Mouse (Mus musculus): ENCODE measurements around the gene Slc6a8. TPM values are rescaled to one million over a fixed set of nuclear protein-coding genes. Genes with fewer than 3 reads are reported as not detected.

Gene Slc6a8
- polyA plus RNA-seq, 1 experiment from 2014 or later = 7.5 TPM

DNA sequence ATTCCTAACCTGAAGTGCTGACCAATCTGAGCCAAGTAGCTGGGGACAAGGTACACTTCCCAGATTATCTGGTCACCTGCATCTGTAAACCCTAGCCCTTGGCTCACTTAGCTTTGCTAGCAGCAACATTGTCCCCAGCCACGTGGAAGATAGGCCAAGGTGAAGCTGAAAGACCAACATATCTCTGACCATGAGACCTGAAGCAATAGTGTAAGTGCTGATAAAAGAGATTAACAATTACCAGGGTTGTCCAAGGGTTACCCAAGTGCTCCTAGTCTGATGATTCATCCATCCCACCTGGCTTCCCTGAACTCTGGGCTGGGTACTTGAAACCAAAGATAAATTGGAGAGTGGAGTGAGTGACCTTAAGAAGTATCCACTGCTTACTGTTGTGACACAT is 58.0 kb downstream of the Slc6a8 start:
- Histone ChIP-seq H3K9me3 (replicated peaks) (no peaks in the 10 kb centered on the region), H3K4me1 (replicated peaks) (no peaks in the 10 kb centered on the region), H3K9ac (no peak overlapping the region), H3K27ac (no peak overlapping the region), H3K27me3 (no peaks in the 10 kb centered on the region), H3K4me2 (no peak overlapping the region), H3K36me3 (no peaks in the 10 kb centered on the region; the same call in 1 of the 2 replicates), H3K4me3 (no peak overlapping the region)
- no peak for ATAC-seq (replicated peaks; ENCODE audit: insufficient number of reproducible peaks, insufficient read depth, low FRiP score, low read depth)
- WGBS = 47% methylated on average over 1 of the region's 1 CpGs

Other genes starting within 250 kb of the Slc6a8 start
- not detected in 2 replicates for gene Trex2, start 237.8 kb upstream of the Slc6a8 start, polyA plus RNA-seq (2015; fragmentation: Nextera tagmentation; extraction: Ambion mirVana)
- gene Haus7, start 214.1 kb upstream of the Slc6a8 start, polyA plus RNA-seq (2015; fragmentation: Nextera tagmentation; extraction: Ambion mirVana) = 40.3 and 41.3 TPM in 2 replicates
- 110 and 151 TPM in 2 replicates for gene Bgn, start 189.5 kb upstream of the Slc6a8 start, polyA plus RNA-seq (2015; fragmentation: Nextera tagmentation; extraction: Ambion mirVana)
- 0.18 and 0.25 TPM in 2 replicates for gene Atp2b3, start 170.1 kb upstream of the Slc6a8 start, polyA plus RNA-seq (2015; fragmentation: Nextera tagmentation; extraction: Ambion mirVana)
- 1.4 and 2.4 TPM in 2 replicates for gene Dusp9, start 33.7 kb upstream of the Slc6a8 start, polyA plus RNA-seq (2015; fragmentation: Nextera tagmentation; extraction: Ambion mirVana)
- 8.8 and 13.7 TPM in 2 replicates for gene Pnck, start 13.0 kb upstream of the Slc6a8 start, polyA plus RNA-seq (2015; fragmentation: Nextera tagmentation; extraction: Ambion mirVana)
- gene Bcap31, start 43.0 kb downstream of the Slc6a8 start, polyA plus RNA-seq (2015; fragmentation: Nextera tagmentation; extraction: Ambion mirVana) = 163 and 175 TPM in 2 replicates
- 13.1 and 17.4 TPM in 2 replicates for gene Abcd1, start 43.4 kb downstream of the Slc6a8 start, polyA plus RNA-seq (2015; fragmentation: Nextera tagmentation; extraction: Ambion mirVana)
- 0.57 and 0.75 TPM in 2 replicates for gene Plxnb3, start 83.9 kb downstream of the Slc6a8 start, polyA plus RNA-seq (2015; fragmentation: Nextera tagmentation; extraction: Ambion mirVana)
- 82.3 and 85.7 TPM in 2 replicates for gene Srpk3, start 101.3 kb downstream of the Slc6a8 start, polyA plus RNA-seq (2015; fragmentation: Nextera tagmentation; extraction: Ambion mirVana)
- gene Idh3g, start 113.7 kb downstream of the Slc6a8 start, polyA plus RNA-seq (2015; fragmentation: Nextera tagmentation; extraction: Ambion mirVana) = 410 and 432 TPM in 2 replicates
- gene Ssr4, start 113.9 kb downstream of the Slc6a8 start, polyA plus RNA-seq (2015; fragmentation: Nextera tagmentation; extraction: Ambion mirVana) = 135 and 152 TPM in 2 replicates
- 0.30 and 0.57 TPM in 2 replicates for gene Pdzd4, start 151.8 kb downstream of the Slc6a8 start, polyA plus RNA-seq (2015; fragmentation: Nextera tagmentation; extraction: Ambion mirVana)
- gene Avpr2, start 219.0 kb downstream of the Slc6a8 start, polyA plus RNA-seq (2015; fragmentation: Nextera tagmentation; extraction: Ambion mirVana) = 0.04 and 0.22 TPM in 2 replicates
- gene L1cam, start 223.0 kb downstream of the Slc6a8 start, polyA plus RNA-seq (2015; fragmentation: Nextera tagmentation; extraction: Ambion mirVana) = 0.25 and 2.3 TPM in 2 replicates
- 1.2 and 5.5 TPM in 2 replicates for gene Arhgap4, start 248.7 kb downstream of the Slc6a8 start, polyA plus RNA-seq (2015; fragmentation: Nextera tagmentation; extraction: Ambion mirVana)
- 84.5 and 90.5 TPM in 2 replicates for gene Naa10, start 248.8 kb downstream of the Slc6a8 start, polyA plus RNA-seq (2015; fragmentation: Nextera tagmentation; extraction: Ambion mirVana)